Mouse (Mus musculus) erythroblast, embryonic 14.5 days (primary cell): ENCODE measurements around the gene Neu2.

Experiments used
- GATA1 ChIP-seq: IDR thresholded peaks from 2 replicates; pipeline ENCODE4 v1.6.1; 2012; ENCODE audit warnings: low read length, inconsistent platforms, mixed read lengths
- TAL1 ChIP-seq: IDR thresholded peaks from 3 replicates; pipeline ENCODE4 v1.6.1; 2012; ENCODE audit warnings: low read length, inconsistent platforms, mixed read lengths

- TF ChIP-seq GATA1 (no peak), TAL1 (no peak)
Observed at GRCm38 (mm10) chr1:87475076-87475895, 34.4 kb upstream of the Neu2 start.
